Mouse (Mus musculus) CH12.LX (cell line): Measurements from ENCODE around the gene Gm20518. TPM values are rescaled to one million over a fixed set of nuclear protein-coding genes. Genes with fewer than 3 reads are reported as not detected.

Source experiments
- DNase-seq: peaks from one replicate; pipeline ENCODE4 v3.0.0-alpha.2; 2013; ENCODE audit errors: extremely low read depth
- H3K27ac ChIP-seq: 2 replicates; pipeline ENCODE4 v1.5.1; 2012; ENCODE audit warnings: low read depth, mild to moderate bottlenecking, control low read depth, moderate library complexity; ENCODE audit not compliant: insufficient read depth
- H3K27me3 ChIP-seq: replicated peaks from 2 replicates; pipeline ENCODE3; 2012; ENCODE audit warnings: inconsistent platforms
- H3K36me3 ChIP-seq, 2 experiments: replicated peaks in 1 of 2; 2 replicates each; pipeline versions ENCODE3 to v1.6.1; 2012; ENCODE audit warnings: inconsistent platforms in 1 of 2, low read length in 1 of 2, mild to moderate bottlenecking in 1 of 2, mixed read lengths in 1 of 2, moderate library complexity in 1 of 2; ENCODE audit not compliant: control insufficient read depth in 1 of 2, insufficient read depth in 1 of 2
- H3K4me1 ChIP-seq, 2 experiments: 2 replicates each; pipeline ENCODE4 v1.6.1; 2012; ENCODE audit warnings: inconsistent platforms in 1 of 2, moderate library complexity in 1 of 2; ENCODE audit not compliant: insufficient read depth in 2 of 2, control insufficient read depth in 1 of 2
- H3K4me2 ChIP-seq: 2 replicates; pipeline ENCODE4 v1.6.1; 2012; ENCODE audit warnings: low read depth, mild to moderate bottlenecking, control low read depth; ENCODE audit not compliant: poor library complexity, insufficient read depth, severe bottlenecking
- H3K4me3 ChIP-seq, 3 experiments: fragments of 150-350 bp in 1 of 3; sonication (generic) in 1 of 3; replicated peaks in 1 of 3; 2 replicates each; pipeline versions ENCODE3 to v1.5.1; 2011 to 2012; ENCODE audit warnings: low read depth in 2 of 3, low read length in 2 of 3, mild to moderate bottlenecking in 2 of 3, moderate library complexity in 2 of 3, control low read depth in 1 of 3, improper control_type of control experiment in 1 of 3, inconsistent platforms in 1 of 3, mixed read lengths in 1 of 3; ENCODE audit not compliant: poor library complexity in 1 of 3
- H3K79me2 ChIP-seq: replicated peaks from 2 replicates; pipeline ENCODE4 v1.6.1; 2012; ENCODE audit warnings: mild to moderate bottlenecking, moderate library complexity; ENCODE audit not compliant: control insufficient read depth, poor library complexity, insufficient read depth, severe bottlenecking; ENCODE audit errors: extremely low read depth
- H3K9ac ChIP-seq: 2 replicates; pipeline ENCODE4 v1.6.1; 2012; ENCODE audit warnings: low read depth, mild to moderate bottlenecking, control low read depth, moderate library complexity; ENCODE audit not compliant: insufficient read depth
- H3K9me3 ChIP-seq: replicated peaks from 2 replicates; pipeline ENCODE3; 2012; ENCODE audit warnings: low read length, inconsistent platforms, mixed read lengths
- BHLHE40 ChIP-seq: IDR thresholded peaks from 2 replicates; pipeline ENCODE4 v1.6.1; 2011; ENCODE audit warnings: mild to moderate bottlenecking, low read depth, low read length, improper control_type of control experiment
- CHD1 ChIP-seq: IDR thresholded peaks from 2 replicates; pipeline ENCODE4 v1.6.1; 2012; ENCODE audit warnings: low read depth, low read length, improper control_type of control experiment, inconsistent platforms
- CTCF ChIP-seq, 2 experiments: IDR thresholded peaks in 1 of 2; conservative IDR thresholded peaks in 1 of 2; 2 replicates each; pipeline ENCODE4 v1.5.1; 2011 to 2012; ENCODE audit warnings: low read depth in 2 of 2, low read length in 2 of 2, improper control_type of control experiment in 1 of 2, inconsistent platforms in 1 of 2, mild to moderate bottlenecking in 1 of 2, moderate library complexity in 1 of 2
- ETS1 ChIP-seq: conservative IDR thresholded peaks from 2 replicates; pipeline ENCODE4 v1.6.1; 2012; ENCODE audit warnings: low read depth, mild to moderate bottlenecking, inconsistent platforms, low read length, improper control_type of control experiment, moderate library complexity
- HCFC1 ChIP-seq: IDR thresholded peaks from 2 replicates; pipeline ENCODE4 v1.6.1; 2012; ENCODE audit warnings: low read depth, mild to moderate bottlenecking, inconsistent platforms, low read length, improper control_type of control experiment
- MAFK ChIP-seq: IDR thresholded peaks from 2 replicates; pipeline ENCODE4 v1.6.1; 2011; ENCODE audit warnings: low read length, improper control_type of control experiment; ENCODE audit not compliant: insufficient replicate concordance
- MAZ ChIP-seq: IDR thresholded peaks from 2 replicates; pipeline ENCODE4 v1.6.1; 2012; ENCODE audit warnings: low read depth, mild to moderate bottlenecking, inconsistent platforms, low read length, improper control_type of control experiment, moderate library complexity
- MXI1 ChIP-seq: IDR thresholded peaks from 2 replicates; pipeline ENCODE4 v1.6.1; 2011; ENCODE audit warnings: mild to moderate bottlenecking, low read depth, low read length, improper control_type of control experiment
- MYC ChIP-seq: IDR thresholded peaks from 2 replicates; pipeline ENCODE4 v1.6.1; 2011; ENCODE audit warnings: low read depth, mild to moderate bottlenecking, improper control_type of control experiment, low read length
- NELFE ChIP-seq: IDR thresholded peaks from 2 replicates; pipeline ENCODE4 v1.6.1; 2011; ENCODE audit warnings: low read depth, low read length, improper control_type of control experiment
- PAX5 ChIP-seq: IDR thresholded peaks from 2 replicates; pipeline ENCODE4 v1.6.1; 2012; ENCODE audit warnings: low read length, inconsistent platforms, mixed read lengths
- POLR2AphosphoS2 ChIP-seq: IDR thresholded peaks from 2 replicates; pipeline ENCODE4 v1.6.1; 2011; ENCODE audit warnings: low read depth, low read length, improper control_type of control experiment
- SIN3A ChIP-seq: IDR thresholded peaks from 2 replicates; pipeline ENCODE4 v1.6.1; 2012; ENCODE audit warnings: low read length, improper control_type of control experiment, inconsistent platforms
- TBP ChIP-seq: conservative IDR thresholded peaks from 2 replicates; pipeline ENCODE4 v1.6.1; 2011; ENCODE audit warnings: low read depth, low read length, improper control_type of control experiment
- TCF12 ChIP-seq: IDR thresholded peaks from 2 replicates; pipeline ENCODE4 v1.6.1; 2014; ENCODE audit warnings: low read depth, mild to moderate bottlenecking, inconsistent platforms, low read length, improper control_type of control experiment
- UBTF ChIP-seq: IDR thresholded peaks from 2 replicates; pipeline ENCODE4 v1.6.1; 2012; ENCODE audit warnings: low read depth, mild to moderate bottlenecking, inconsistent platforms, low read length, improper control_type of control experiment, moderate library complexity
- USF2 ChIP-seq: conservative IDR thresholded peaks from 2 replicates; pipeline ENCODE4 v1.6.1; 2011; ENCODE audit warnings: low read depth, low read length, improper control_type of control experiment
- ZC3H11A ChIP-seq: IDR thresholded peaks from 2 replicates; pipeline ENCODE4 v1.6.1; 2012; ENCODE audit warnings: low read depth, mild to moderate bottlenecking, inconsistent platforms, low read length, improper control_type of control experiment
- ZMIZ1 ChIP-seq: IDR thresholded peaks from 2 replicates; pipeline ENCODE4 v1.6.1; 2012; ENCODE audit warnings: low read depth, mild to moderate bottlenecking, inconsistent platforms, low read length, improper control_type of control experiment
- ZNF384 ChIP-seq: IDR thresholded peaks from 2 replicates; pipeline ENCODE4 v1.6.1; 2012; ENCODE audit warnings: low read depth, low read length, improper control_type of control experiment, inconsistent platforms
- dilution Hi-C: fragments of 300-500 bp; cut with MboI; formaldehyde crosslinking; loops from 2 replicates; pipeline ENCODE4 v1.14.3; 2020; ENCODE audit warnings: low sequenced_read_pairs; ENCODE audit not compliant: extremely low pct_unique_long_range_greater_than_20kb, extremely low pct_ligation_motif_present
- in situ Hi-C: fragments of 300-500 bp; cut with MboI; formaldehyde crosslinking; loops from 3 replicates; pipeline ENCODE4 v1.14.3; 2019; ENCODE audit warnings: low sequenced_read_pairs, low pct_ligation_motif_present, low pct_unique_long_range_greater_than_20kb, mixed read lengths
- polyA plus RNA-seq: library from polyadenylated mRNA; unstranded; fragments of >175 nt; gene quantifications from 2 replicates; pipeline ENCODE4 v1.2.1, GENCODE M21; 2012; ENCODE audit warnings: low read depth; ENCODE audit not compliant: insufficient read length
- total RNA-seq, 2 experiments: library from RNA; depleted of rRNA; stranded (reverse); fragments of 300-350 nt in 1 of 2; fragments of >200 nt in 1 of 2; gene quantifications; 2 replicates each; pipeline ENCODE4 v1.2.3; 2012 to 2014

The Gm20518 gene
- total and polyA plus RNA-seq, 3 experiments, result 0.16 to 0.91 (median 0.21) TPM

DNA sequence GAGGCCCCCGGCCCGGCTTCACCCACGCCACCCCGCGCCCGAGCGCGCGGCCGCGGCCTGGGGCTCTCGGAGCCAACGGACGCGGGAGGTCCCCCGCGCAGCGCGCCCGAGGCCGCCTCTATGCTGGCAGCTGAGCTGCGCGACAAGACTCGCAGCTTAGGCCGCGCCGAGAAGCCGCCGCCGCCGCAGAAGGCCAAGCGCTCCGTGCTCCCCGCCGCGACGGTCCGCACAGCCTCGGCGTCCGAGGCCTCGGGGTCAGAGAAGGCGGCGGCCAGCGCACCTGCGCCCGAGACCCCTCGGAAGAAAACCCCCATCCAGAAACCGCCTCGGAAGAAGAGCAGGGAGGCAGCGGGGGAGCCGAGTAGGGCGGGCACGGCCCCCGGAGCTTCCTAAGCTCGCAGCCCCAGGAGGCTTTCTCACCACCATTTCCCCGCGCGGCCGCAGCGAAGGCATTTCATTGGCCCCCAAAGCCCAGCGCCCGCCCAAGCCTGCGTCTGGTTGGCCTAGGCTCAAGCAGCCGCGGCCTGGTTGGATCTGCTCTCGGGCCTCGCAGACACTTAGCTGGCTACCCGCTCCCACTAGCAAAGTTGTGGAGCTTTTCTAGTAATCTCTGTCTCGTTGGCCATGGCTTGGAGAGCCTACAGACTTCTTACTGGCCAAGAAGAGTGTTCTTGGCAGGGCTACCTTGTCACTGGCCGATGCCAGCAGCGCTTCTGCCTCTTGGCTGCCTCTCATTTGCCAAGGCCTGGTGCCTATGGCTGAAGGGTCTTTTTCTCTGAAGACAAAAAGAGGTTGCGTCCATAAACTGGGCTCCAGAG lies 84.1 kb downstream of the Gm20518 start:
- dilution Hi-C loops (no loop called here), in situ Hi-C loops (no loop called here)
- H3K27ac ChIP-seq, result no peak overlapping the region
- no peaks in the 10 kb centered on the region for H3K4me1 ChIP-seq
- DNase-seq, result no peak
- no peaks in the 10 kb centered on the region for H3K79me2 ChIP-seq
- peaks cover 43% of the 10 kb centered on the region for H3K27me3 ChIP-seq
- H3K9ac ChIP-seq, result no peak overlapping the region
- TF ChIP-seq MYC, result no peak
- no peak for TF ChIP-seq ZMIZ1
- TF ChIP-seq PAX5, result no peak
- TF ChIP-seq ETS1, result no peak
- no peak for TF ChIP-seq ZC3H11A
- TF ChIP-seq HCFC1, result no peak
- no peak for TF ChIP-seq MXI1
- TF ChIP-seq TBP, result no peak
- no peak for TF ChIP-seq UBTF
- TF ChIP-seq BHLHE40, result no peak
- TF ChIP-seq CHD1, result no peak
- TF ChIP-seq POLR2AphosphoS2, result no peak
- TF ChIP-seq TCF12, result no peak
- no peak for TF ChIP-seq SIN3A
- no peak for TF ChIP-seq CTCF (conservative IDR thresholded peaks at IDR 0.05 in 1 of 2, IDR thresholded peaks at IDR 0.05 in 1 of 2; ENCODE audit: low read depth in 2 of 2, low read length in 2 of 2)
- TF ChIP-seq MAFK, result no peak
- no peak for TF ChIP-seq NELFE
- TF ChIP-seq USF2, result no peak
- peaks cover 16% of the 10 kb centered on the region for H3K9me3 ChIP-seq
- no peak overlapping the region for H3K4me3 ChIP-seq
- H3K36me3 ChIP-seq, result no peaks in the 10 kb centered on the region
- H3K4me2 ChIP-seq, result no peak overlapping the region

DNA sequence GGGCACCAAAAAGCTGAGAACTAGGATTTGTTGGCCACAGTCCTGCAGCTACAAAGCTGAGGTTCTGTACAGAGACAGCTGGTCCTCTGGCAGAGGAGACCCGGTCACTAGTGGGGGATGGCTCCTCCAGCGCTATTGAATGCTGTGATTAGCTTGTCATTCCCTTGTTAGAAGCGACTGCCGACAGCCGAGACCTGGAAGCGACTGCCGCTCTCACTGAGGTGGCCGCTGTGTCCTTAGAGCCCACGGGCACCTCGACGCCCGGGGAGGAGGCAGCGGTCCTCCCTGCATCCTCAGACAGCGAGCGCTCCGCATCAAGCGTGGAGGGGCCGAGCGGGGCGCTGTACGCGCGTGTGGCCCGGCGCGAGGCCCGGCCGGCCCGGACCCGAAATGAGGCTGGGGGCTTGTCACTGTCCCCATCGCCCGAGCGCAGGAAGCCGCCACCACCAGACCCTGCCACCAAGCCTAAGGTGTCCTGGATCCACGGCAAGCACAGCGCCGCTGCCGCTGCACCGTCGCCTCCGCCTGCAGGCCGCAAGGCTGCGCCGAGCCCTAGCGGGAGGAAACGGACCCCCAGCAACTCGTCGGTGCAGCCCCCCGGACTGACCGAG lies 84.8 kb downstream of the Gm20518 start:
- Histone ChIP-seq H3K4me2 (no peak overlapping the region), H3K4me3 (no peak overlapping the region), H3K27ac (no peak overlapping the region), H3K27me3 (peaks cover 48% of the 10 kb centered on the region), H3K4me1 (no peaks in the 10 kb centered on the region), H3K79me2 (no peaks in the 10 kb centered on the region), H3K9me3 (peaks cover 16% of the 10 kb centered on the region), H3K9ac (no peak overlapping the region), H3K36me3 (no peaks in the 10 kb centered on the region)
- no peak for DNase-seq
- in situ Hi-C loops, result no loop called here
- dilution Hi-C loops, result no loop called here
- 0 out of 2 replicates have a peak, but pooled peaks have one; percentile 22 for TF ChIP-seq TCF12
- TF ChIP-seq MXI1, result no peak
- no peak for TF ChIP-seq ZNF384
- TF ChIP-seq BHLHE40, result no peak
- TF ChIP-seq MAZ, result no peak
- TF ChIP-seq UBTF, result no peak
- no peak for TF ChIP-seq CTCF (conservative IDR thresholded peaks at IDR 0.05 in 1 of 2, IDR thresholded peaks at IDR 0.05 in 1 of 2; ENCODE audit: low read depth in 2 of 2, low read length in 2 of 2)
